Mouse (Mus musculus): ENCODE data around the gene 1700020D05Rik. TPM values are rescaled to one million over a fixed set of nuclear protein-coding genes. Genes with fewer than 3 reads are reported as not detected.

1700020D05Rik gene
- total and polyA plus RNA-seq, 3 experiments: 0.23 to 0.34 TPM; not detected in 1

- H3K27ac ChIP-seq (ENCODE audit: insufficient read depth, low read depth): no peak overlapping the region
- H3K9me3 ChIP-seq (replicated peaks; ENCODE audit: low read length): no peaks in the 10 kb centered on the region
- H3K27me3 ChIP-seq (replicated peaks): peaks cover 2% of the 10 kb centered on the region
- in situ Hi-C loops (cut with MboI; ENCODE audit: low pct_ligation_motif_present, low pct_unique_long_range_greater_than_20kb, low sequenced_read_pairs) (no loop called here), dilution Hi-C loops (cut with MboI; ENCODE audit: extremely low pct_ligation_motif_present, extremely low pct_unique_long_range_greater_than_20kb, low sequenced_read_pairs) (no loop called here)
- TF ChIP-seq ZMIZ1 (IDR thresholded peaks at IDR 0.05; ENCODE audit: low read depth, low read length): no peak
- TF ChIP-seq RCOR1 (conservative IDR thresholded peaks at IDR 0.05; ENCODE audit: low read depth, low read length): no peak
- TF ChIP-seq USF2 (conservative IDR thresholded peaks at IDR 0.05; ENCODE audit: low read depth, low read length): no peak
- no peak for TF ChIP-seq ZNF384 (IDR thresholded peaks at IDR 0.05; ENCODE audit: low read depth, low read length)
- no peak for TF ChIP-seq EP300 (IDR thresholded peaks at IDR 0.05; ENCODE audit: low read length)
- TF ChIP-seq MEF2A (IDR thresholded peaks at IDR 0.05; ENCODE audit: borderline replicate concordance, low read depth, low read length): no peak
- no peak for TF ChIP-seq CHD2 (IDR thresholded peaks at IDR 0.05; ENCODE audit: low read length)
- TF ChIP-seq MYC (IDR thresholded peaks at IDR 0.05; ENCODE audit: low read depth, low read length): no peak
- TF ChIP-seq RAD21 (IDR thresholded peaks at IDR 0.05; ENCODE audit: low read depth, low read length): peak; percentile 67
- TF ChIP-seq GABPA (IDR thresholded peaks at IDR 0.05; ENCODE audit: insufficient replicate concordance, low read depth, low read length): no peak
- no peak for TF ChIP-seq SIN3A (IDR thresholded peaks at IDR 0.05; ENCODE audit: low read length)
- TF ChIP-seq USF1 (IDR thresholded peaks at IDR 0.05; ENCODE audit: low read depth, low read length): no peak
- no peak for TF ChIP-seq POLR2AphosphoS2 (IDR thresholded peaks at IDR 0.05; ENCODE audit: low read depth, low read length)
- TF ChIP-seq MAFK (IDR thresholded peaks at IDR 0.05; ENCODE audit: insufficient replicate concordance, low read length): no peak
- TF ChIP-seq SMC3 (IDR thresholded peaks at IDR 0.05; ENCODE audit: low read depth, low read length): peak; percentile 58
- no peak for TF ChIP-seq IRF4 (IDR thresholded peaks at IDR 0.05; ENCODE audit: low read depth, low read length)
- TF ChIP-seq PAX5 (IDR thresholded peaks at IDR 0.05; ENCODE audit: low read length): no peak
- peak; percentile 52 to 76; a peak in 3 of 4 replicates for TF ChIP-seq CTCF (conservative IDR thresholded peaks at IDR 0.05 in 1 of 2, IDR thresholded peaks at IDR 0.05 in 1 of 2; ENCODE audit: low read depth in 2 of 2, low read length in 2 of 2)
- TF ChIP-seq MXI1 (IDR thresholded peaks at IDR 0.05; ENCODE audit: low read depth, low read length): no peak
- no peak for TF ChIP-seq POLR2A (IDR thresholded peaks at IDR 0.05; ENCODE audit: low read depth, low read length)
- TF ChIP-seq E2F4 (IDR thresholded peaks at IDR 0.05; ENCODE audit: insufficient replicate concordance, low read depth, low read length): no peak
- no peak overlapping the region for H3K9ac ChIP-seq (ENCODE audit: insufficient read depth, low read depth)
- peak; percentile 42 for DNase-seq (ENCODE audit: extremely low read depth)
- peaks cover 57 to 73% of the 10 kb centered on the region in 2 experiments for H3K36me3 ChIP-seq (replicated peaks in 1 of 2; ENCODE audit: control insufficient read depth in 1 of 2, insufficient read depth in 1 of 2, low read length in 1 of 2)
- H3K4me1 ChIP-seq (ENCODE audit: control insufficient read depth in 1 of 2, insufficient read depth in 2 of 2): peaks cover 3 to 18% of the 10 kb centered on the region in 2 experiments; a peak in 3 of 4 replicates
- H3K79me2 ChIP-seq (replicated peaks; ENCODE audit: control insufficient read depth, extremely low read depth, insufficient read depth, poor library complexity, severe bottlenecking): peaks cover 6% of the 10 kb centered on the region
- no peak overlapping the region for H3K4me2 ChIP-seq (ENCODE audit: insufficient read depth, low read depth, poor library complexity, severe bottlenecking)
- H3K4me3 ChIP-seq (replicated peaks in 1 of 3; ENCODE audit: low read depth in 2 of 3, low read length in 2 of 3, poor library complexity in 1 of 3): no peak overlapping the region
These were observed 39.6 kb downstream of the 1700020D05Rik start for GRCm38 (mm10) chr19:5463791-5464562.

DNA sequence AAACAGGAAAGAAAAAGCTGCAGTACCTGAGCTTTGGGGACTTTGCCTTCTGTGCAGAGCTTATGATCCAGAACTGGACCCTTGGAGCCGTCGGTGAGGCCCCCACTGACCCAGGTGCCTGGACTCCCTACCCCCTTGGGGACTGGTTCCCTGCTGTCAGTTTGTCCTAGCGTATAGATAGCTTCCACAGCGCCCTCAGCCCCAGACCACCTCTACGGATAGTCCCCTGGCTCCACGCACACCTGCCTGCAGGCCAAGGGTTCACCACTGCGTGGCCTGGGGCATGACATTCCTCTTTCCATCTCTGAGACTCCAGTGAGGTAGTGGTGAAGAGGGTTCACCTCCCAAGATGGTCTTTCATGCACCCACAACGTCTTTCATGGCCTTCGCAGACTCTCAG lies 40.4 kb downstream of the 1700020D05Rik start:
- TF ChIP-seq MAFK (IDR thresholded peaks at IDR 0.05; ENCODE audit: insufficient replicate concordance, low read length) (no peak), RCOR1 (conservative IDR thresholded peaks at IDR 0.05; ENCODE audit: low read depth, low read length) (no peak), ZKSCAN1 (IDR thresholded peaks at IDR 0.05; ENCODE audit: borderline replicate concordance, low read depth, low read length) (no peak), IRF4 (IDR thresholded peaks at IDR 0.05; ENCODE audit: low read depth, low read length) (no peak), MAZ (IDR thresholded peaks at IDR 0.05; ENCODE audit: low read depth, low read length) (no peak), TBP (conservative IDR thresholded peaks at IDR 0.05; ENCODE audit: low read depth, low read length) (no peak), TCF12 (IDR thresholded peaks at IDR 0.05; ENCODE audit: low read depth, low read length) (no peak), CHD2 (IDR thresholded peaks at IDR 0.05; ENCODE audit: low read length) (no peak), SMC3 (IDR thresholded peaks at IDR 0.05; ENCODE audit: low read depth, low read length) (no peak), BHLHE40 (IDR thresholded peaks at IDR 0.05; ENCODE audit: low read depth, low read length) (no peak), MYC (IDR thresholded peaks at IDR 0.05; ENCODE audit: low read depth, low read length) (no peak), MXI1 (IDR thresholded peaks at IDR 0.05; ENCODE audit: low read depth, low read length) (no peak), POLR2A (IDR thresholded peaks at IDR 0.05; ENCODE audit: low read depth, low read length) (no peak), ZNF384 (IDR thresholded peaks at IDR 0.05; ENCODE audit: low read depth, low read length) (no peak), UBTF (IDR thresholded peaks at IDR 0.05; ENCODE audit: low read depth, low read length) (no peak), HCFC1 (IDR thresholded peaks at IDR 0.05; ENCODE audit: low read depth, low read length) (no peak), ZC3H11A (IDR thresholded peaks at IDR 0.05; ENCODE audit: low read depth, low read length) (no peak), USF2 (conservative IDR thresholded peaks at IDR 0.05; ENCODE audit: low read depth, low read length) (no peak), RAD21 (IDR thresholded peaks at IDR 0.05; ENCODE audit: low read depth, low read length) (no peak)
- no peak overlapping the region for H3K4me2 ChIP-seq (ENCODE audit: insufficient read depth, low read depth, poor library complexity, severe bottlenecking)
- peaks cover 3 to 18% of the 10 kb centered on the region in 2 experiments; a peak in 3 of 4 replicates for H3K4me1 ChIP-seq (ENCODE audit: control insufficient read depth in 1 of 2, insufficient read depth in 2 of 2)
- dilution Hi-C loops (cut with MboI; ENCODE audit: extremely low pct_ligation_motif_present, extremely low pct_unique_long_range_greater_than_20kb, low sequenced_read_pairs) (no loop called here), in situ Hi-C loops (cut with MboI; ENCODE audit: low pct_ligation_motif_present, low pct_unique_long_range_greater_than_20kb, low sequenced_read_pairs) (no loop called here)
- DNase-seq (ENCODE audit: extremely low read depth): no peak
- H3K79me2 ChIP-seq (replicated peaks; ENCODE audit: control insufficient read depth, extremely low read depth, insufficient read depth, poor library complexity, severe bottlenecking): peaks cover 6% of the 10 kb centered on the region
- H3K27me3 ChIP-seq (replicated peaks): peaks cover 7% of the 10 kb centered on the region
- peaks cover 57 to 68% of the 10 kb centered on the region in 2 experiments for H3K36me3 ChIP-seq (replicated peaks in 1 of 2; ENCODE audit: control insufficient read depth in 1 of 2, insufficient read depth in 1 of 2, low read length in 1 of 2)
- no peak overlapping the region for H3K27ac ChIP-seq (ENCODE audit: insufficient read depth, low read depth)
- H3K4me3 ChIP-seq (replicated peaks in 1 of 3; ENCODE audit: low read depth in 2 of 3, low read length in 2 of 3, poor library complexity in 1 of 3): no peak overlapping the region
- no peaks in the 10 kb centered on the region for H3K9me3 ChIP-seq (replicated peaks; ENCODE audit: low read length)
- no peak overlapping the region for H3K9ac ChIP-seq (ENCODE audit: insufficient read depth, low read depth)
